Mouse (Mus musculus) ZHBTc4 (cell line): Measurements from ENCODE around the gene Pik3r2.

Source experiments
- DNase-seq: peaks from one replicate; pipeline ENCODE4 v3.0.0-alpha.2; 2011; ENCODE audit warnings: low read depth, low spot score

Gene Pik3r2

DNA sequence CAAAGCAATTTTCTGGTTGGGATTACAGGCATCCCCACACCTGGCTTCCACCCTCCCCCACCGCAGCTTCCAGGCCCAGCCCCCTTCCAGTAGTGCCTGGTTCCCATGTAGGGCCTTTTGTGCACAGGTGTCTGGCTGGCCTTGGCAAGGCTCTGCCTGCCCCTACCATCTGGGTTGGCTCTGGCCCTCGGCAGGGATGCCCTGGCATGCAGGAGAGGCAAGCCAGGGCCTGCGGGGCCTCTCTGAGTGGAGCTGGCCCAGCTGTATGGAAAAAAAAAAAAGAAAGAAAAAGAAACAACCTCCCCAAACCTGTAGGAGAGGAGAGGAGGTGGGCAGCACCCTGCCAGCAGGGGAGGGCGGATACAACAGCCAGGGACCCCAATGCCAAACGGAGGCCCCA is 3.1 kb downstream of the Pik3r2 start:
- DNase-seq = no peak

- DNase-seq = no peak
Measured at GRCm38 (mm10) chr8:70772890-70773289, 3.6 kb downstream of the Pik3r2 start.

DNA sequence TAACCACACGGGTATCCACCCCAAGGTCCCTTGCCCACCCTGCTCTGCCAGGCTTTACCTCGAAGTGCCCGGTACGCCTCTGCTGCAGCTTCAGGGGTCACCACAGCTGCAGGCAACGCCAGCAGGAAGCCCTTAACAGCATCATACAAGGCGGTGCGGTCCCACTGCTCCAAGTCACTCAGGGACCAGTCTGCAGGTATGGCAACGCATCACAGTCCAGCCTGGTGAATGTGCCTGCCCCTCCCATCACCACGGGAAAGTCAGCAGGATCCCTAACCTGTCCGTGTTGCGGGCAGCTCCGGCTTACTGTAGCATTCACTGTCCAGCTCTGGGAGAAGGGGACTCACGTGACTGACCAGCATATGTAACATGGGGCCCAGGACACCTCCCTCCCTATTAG is 4.4 kb downstream of the Pik3r2 start:
- DNase-seq = no peak

DNA sequence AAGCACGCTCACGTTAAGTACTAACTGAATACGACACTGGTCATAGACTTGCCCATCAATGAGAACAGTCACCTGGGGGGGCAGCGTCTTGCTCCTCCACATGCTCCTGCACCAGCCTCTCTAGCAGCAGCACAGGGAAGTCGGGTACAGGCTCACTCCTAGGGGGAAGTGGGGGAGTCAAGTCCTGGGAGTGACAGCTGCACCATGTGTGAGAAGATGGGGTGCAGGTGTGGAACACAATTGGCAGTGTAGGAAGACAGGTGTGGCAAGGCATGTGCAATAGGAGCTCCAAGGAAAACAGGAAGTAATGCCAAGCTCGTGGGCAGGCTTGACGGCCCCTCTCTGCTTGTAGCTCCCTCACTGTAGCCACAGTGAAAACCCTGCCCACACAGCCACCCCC is 5.3 kb downstream of the Pik3r2 start:
- no peak for DNase-seq

GRCm38 (mm10) chr8:70770748-70771147 is 5.8 kb downstream of the Pik3r2 start:
- DNase-seq = no peak

DNA sequence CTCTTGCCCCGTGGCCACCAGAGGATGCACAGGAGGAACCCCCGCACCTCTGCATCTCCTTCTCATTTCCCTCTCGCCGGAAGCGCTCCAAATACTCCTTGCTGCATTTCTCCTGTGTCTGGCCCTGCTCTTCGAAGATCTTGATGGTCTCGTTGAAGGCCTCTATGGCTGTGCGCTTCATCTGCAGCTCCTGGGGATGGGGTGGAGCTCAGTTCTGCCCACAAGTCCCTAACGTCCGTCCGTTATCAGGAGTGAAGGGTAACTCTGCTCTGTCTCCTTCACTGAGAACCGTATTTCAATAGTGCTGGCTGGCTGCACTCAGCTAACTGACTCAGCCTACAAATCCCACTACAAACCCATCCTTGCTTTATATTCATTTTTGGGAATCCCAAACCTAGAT is 6.7 kb downstream of the Pik3r2 start:
- DNase-seq = no peak

GRCm38 (mm10) chr8:70769359-70769758 is 7.2 kb downstream of the Pik3r2 start:
- peak; percentile 99 for DNase-seq

GRCm38 (mm10) chr8:70768956-70769355 is 7.6 kb downstream of the Pik3r2 start:
- peak; percentile 88 for DNase-seq

GRCm38 (mm10) chr8:70768231-70768776 is 8.2 kb downstream of the Pik3r2 start:
- no peak for DNase-seq

- no peak for DNase-seq
Measured at GRCm38 (mm10) chr8:70767503-70767902, 9.0 kb downstream of the Pik3r2 start.

GRCm38 (mm10) chr8:70766571-70767440 is 9.7 kb downstream of the Pik3r2 start:
- DNase-seq = peak; percentile 92

DNA sequence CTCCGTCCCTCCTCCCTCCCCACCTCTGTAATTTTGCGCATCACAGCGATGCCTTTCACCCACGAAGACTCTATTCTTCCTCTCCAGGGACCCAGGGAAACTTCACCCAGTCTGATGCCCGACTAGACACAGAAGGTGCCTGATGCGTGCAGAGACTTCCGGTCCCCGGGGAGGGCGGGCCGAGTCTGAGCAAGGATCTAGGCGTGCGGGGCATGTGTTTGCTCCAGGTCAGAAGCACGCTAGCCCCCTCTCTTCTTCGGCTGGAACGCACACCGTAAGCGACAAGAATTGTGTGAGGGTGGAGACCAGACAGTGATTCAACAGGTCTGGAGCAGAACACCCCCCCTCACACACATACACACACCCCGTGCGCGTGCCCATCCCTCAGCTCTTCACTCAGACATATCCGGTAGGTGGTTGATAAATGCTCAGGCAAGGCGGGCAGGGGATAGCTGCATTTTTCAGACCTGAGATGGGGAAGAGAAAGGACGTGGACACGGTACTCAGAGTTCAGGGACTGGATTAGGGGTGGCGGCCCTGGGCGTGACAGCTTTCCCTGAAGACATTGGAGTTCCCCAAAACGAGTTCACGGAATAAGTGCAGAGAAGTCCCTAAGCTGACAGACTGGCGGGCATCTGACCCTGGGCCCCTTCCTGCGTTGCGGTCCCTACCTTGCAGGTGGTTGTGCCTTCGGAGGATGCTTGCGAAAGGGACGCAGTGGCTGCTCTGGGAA is 10.5 kb downstream of the Pik3r2 start:
- DNase-seq = peak; percentile 53

GRCm38 (mm10) chr8:70765329-70765728 is 11.2 kb downstream of the Pik3r2 start:
- no peak for DNase-seq

DNA sequence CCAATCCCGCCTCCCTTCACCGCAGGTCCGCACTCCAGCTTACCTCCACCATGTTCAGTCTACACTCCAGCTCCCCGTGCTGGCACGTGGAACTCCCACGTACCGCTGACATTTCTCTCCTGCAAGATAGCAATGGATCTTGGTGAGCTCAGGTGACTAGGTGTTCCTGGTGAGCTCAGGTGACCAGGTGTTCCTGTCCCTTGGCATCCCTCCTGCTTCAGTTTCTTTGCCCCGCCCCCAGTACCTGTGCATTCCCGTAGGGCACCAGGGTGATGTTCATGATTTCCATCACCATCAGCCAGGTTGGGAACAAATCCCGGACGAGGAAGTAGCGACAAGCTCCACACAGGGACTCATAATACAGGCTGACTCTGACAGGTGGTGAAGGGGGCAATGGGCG is 11.8 kb downstream of the Pik3r2 start:
- no peak for DNase-seq

DNA sequence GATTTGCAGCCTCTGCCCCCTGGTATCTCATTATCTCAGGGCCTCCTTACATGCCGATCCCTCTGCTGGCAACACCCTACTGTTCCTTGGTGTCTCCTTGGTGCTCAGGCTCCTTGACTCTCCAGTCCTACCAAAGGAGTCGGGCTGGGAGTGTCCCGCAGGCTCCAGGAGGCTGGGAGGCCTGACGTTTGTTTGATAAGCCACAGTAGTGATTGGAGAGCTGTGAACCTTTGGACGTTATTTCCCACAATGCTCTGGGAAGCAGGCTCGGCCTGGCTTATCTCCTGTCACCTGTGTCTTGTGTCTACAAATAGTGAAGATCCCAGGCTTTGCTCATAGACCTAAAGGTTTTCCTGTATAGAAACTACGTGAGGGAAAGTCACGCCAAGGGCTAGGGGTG is 12.5 kb downstream of the Pik3r2 start:
- DNase-seq = no peak

GRCm38 (mm10) chr8:70763354-70763753 is 13.2 kb downstream of the Pik3r2 start:
- DNase-seq = peak; percentile 79

GRCm38 (mm10) chr8:70762118-70762517 is 14.4 kb downstream of the Pik3r2 start:
- DNase-seq = peak; percentile 70

GRCm38 (mm10) chr8:70760775-70761406 is 15.6 kb downstream of the Pik3r2 start, which contains the start of gene Mpv17l2:
TSS of gene Mpv17l2 (minus strand) at chr8:70760946.
- DNase-seq = peak; percentile 100

DNA sequence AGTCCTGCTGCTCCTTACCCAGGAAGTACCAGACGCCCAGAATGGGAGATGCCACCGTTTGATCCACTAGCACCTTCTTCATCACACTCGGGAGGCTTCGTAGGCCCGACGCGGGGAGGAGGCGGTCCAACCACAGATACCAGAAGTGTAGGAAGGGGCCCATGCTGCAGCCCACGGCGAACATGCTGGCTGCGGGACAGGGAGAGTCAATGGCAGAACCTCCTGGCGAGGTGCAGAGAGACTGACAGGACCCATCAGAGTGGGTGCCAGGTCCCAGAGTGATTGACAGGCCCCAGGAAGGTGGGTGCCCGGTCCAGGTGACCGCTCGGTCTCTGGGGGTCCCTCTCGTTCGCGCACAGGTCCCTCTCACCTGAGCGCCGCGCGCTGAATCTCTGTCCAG is 16.2 kb downstream of the Pik3r2 start:
- DNase-seq = no peak

DNA sequence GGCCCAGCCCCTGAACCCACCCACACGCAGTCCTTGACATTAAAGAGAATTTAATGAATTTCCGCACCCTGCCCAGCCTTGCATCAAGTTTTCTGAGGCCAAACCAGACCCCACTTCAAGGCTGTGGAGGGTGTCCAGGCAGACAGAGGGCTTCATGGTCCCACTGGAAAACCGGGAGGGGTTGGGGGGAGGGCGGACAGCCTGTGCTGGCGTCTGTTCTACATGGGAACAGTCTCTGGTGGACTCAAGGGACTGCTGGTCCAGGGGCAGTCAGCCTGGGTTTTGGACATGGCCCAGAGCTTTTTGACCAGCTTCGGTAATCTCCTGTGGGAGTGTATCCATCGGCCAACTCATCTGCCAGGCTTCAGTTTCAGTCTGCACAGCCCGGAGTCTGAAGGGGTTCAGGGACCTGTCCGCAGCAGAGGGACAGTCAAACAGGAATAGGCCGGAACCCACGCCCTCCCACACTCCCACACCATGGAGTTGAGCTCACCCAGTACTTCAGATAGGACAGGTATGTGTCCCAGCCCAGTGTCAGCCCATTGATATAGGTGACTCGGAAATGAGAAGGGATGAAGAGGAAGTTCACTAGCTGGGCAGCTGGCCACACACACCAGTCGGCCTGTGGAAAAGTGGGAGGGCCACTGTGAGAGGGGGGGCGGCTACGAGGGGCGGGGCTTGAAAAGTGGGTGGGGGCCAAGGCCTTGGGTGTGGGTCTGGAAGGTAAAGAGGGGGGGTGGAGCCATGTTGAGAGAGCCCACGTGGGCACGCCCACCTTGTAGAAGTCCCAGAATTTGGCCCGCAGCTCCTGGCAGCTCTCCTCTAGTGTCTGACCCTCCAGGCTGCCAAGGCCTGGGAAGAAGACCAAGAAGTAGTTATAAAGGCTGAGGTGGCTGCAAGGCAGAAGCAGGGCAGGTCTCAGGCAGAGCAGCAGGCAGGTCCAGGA is 17.6 kb downstream of the Pik3r2 start:
- peak; percentile 89 for DNase-seq

DNA sequence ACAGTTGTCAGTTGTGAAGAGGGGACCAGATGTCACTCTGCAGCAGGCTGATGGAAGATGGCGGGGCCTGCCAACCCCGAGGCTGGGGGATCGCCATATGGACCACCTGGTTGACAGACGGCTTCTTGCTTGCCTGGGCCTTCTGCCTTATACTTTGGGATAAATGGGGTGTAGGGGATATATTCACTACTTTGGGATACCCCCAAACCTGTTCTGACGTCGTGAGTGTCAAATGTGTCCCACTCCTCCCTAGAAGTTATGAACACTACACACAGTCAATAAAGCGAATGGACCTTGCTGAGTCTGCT is 18.3 kb downstream of the Pik3r2 start:
- no peak for DNase-seq
